Mouse (Mus musculus) stomach, embryonic 15.5 days (tissue): Measurements from ENCODE around the gene Mysm1. TPM values are rescaled to one million over a fixed set of nuclear protein-coding genes. Genes with fewer than 3 reads are reported as not detected.

ENCODE experiments used
- ATAC-seq: fragments of 200-750 bp; cut with Nextera tagmentation; 2 replicates; pipeline ENCODE4 v1.8.0; 2017; ENCODE audit warnings: low read depth, moderate number of reproducible peaks, moderate TSS enrichment; ENCODE audit not compliant: insufficient read depth, low FRiP score
- H3K27ac ChIP-seq: fragments of 300-500 bp; sonication (generic); 2 replicates; pipeline ENCODE4 v1.5.1; 2015; ENCODE audit warnings: mild to moderate bottlenecking, inconsistent platforms
- H3K27me3 ChIP-seq: fragments of 300-500 bp; sonication (generic); replicated peaks from 2 replicates; pipeline ENCODE4 v1.6.1; 2015; ENCODE audit warnings: inconsistent platforms
- H3K36me3 ChIP-seq: fragments of 300-500 bp; sonication (generic); 2 replicates; pipeline ENCODE4 v1.6.1; 2015; ENCODE audit warnings: inconsistent platforms
- H3K4me1 ChIP-seq: fragments of 300-500 bp; sonication (generic); 2 replicates; pipeline ENCODE4 v1.6.1; 2015; ENCODE audit warnings: inconsistent platforms
- H3K4me2 ChIP-seq: fragments of 300-500 bp; sonication (generic); 2 replicates; pipeline ENCODE4 v1.6.1; 2015; ENCODE audit warnings: mild to moderate bottlenecking, inconsistent platforms
- H3K4me3 ChIP-seq: fragments of 300-500 bp; sonication (generic); replicated peaks from 2 replicates; pipeline ENCODE4 v1.5.1; 2015; ENCODE audit warnings: inconsistent platforms
- H3K9ac ChIP-seq: fragments of 300-500 bp; sonication (generic); 2 replicates; pipeline ENCODE4 v1.6.1; 2015; ENCODE audit warnings: inconsistent platforms
- H3K9me3 ChIP-seq: fragments of 300-500 bp; sonication (generic); 2 replicates; pipeline ENCODE4 v1.6.1; 2016; ENCODE audit warnings: inconsistent platforms
- WGBS: fragments of 180-500 bp; shearing (Covaris S2); methylation state at CpG from one replicate; pipeline ENCODE4 v1.1.7; 2015; 5-methylcytosine and 5-hydroxymethylcytosine counted together
- polyA plus RNA-seq: library from polyadenylated mRNA; unstranded; fragments of >200 nt; fragmentation: Nextera tagmentation; extraction: Ambion mirVana; gene quantifications from 2 replicates; pipeline ENCODE4 v1.2.1, GENCODE M21; 2015

The Mysm1 gene
- 30.9 and 31.9 TPM in 2 replicates for polyA plus RNA-seq

DNA sequence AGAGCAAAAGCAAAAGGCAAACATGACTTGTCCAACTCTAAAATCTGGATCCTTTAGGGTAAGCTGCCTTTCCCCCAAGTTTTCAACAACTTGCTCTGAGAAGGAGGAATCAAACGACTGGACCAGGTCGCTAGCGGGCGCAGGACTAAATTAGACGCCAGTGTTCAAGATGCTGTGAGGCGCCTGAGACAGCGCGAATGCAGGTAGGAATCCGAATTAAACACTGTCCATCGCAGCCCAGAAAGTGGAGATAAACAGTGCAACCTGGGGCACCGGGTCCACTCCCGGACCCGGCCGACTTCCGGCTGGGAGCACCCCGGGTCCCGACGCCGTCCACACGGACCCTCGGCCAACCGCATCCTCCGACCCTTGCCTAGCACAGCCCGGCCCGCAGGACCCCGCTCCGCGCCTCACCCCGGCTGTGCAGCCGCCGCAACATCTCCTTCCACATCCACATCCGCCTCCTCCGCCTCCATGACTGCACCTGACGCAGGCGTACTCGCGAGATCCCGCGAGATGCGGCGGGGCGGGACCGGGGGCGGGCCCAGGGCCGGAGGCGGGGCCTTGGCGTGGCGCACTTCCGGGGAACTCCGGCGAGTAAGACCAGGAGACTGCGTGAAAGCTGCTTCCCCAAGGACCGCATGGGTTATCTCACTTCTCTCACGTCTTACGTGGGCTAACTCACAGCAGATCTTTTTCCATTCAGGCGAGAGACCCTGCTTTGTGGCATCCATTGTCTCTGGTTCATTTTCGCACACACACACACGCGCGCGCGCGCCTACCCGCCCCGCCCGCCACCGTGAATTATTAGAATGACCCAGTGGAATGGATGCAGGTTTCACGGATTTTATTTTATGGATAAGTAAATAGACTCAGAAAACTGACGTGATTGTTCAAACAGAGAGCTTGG is at the start of gene Mysm1:
Mysm1 (minus strand) TSS at position 511 of the 910 bp plus-strand sequence.
- Histone ChIP-seq H3K9me3 (no peaks in the 10 kb centered on the region), H3K4me1 (peaks cover 12% of the 10 kb centered on the region), H3K4me3 (peak within 1 kb of the TSS; percentile 80), H3K4me2 (peak within 1 kb of the TSS; percentile 76), H3K9ac (peak within 1 kb of the TSS; percentile 82), H3K27ac (peak within 1 kb of the TSS; percentile 85), H3K27me3 (no peaks in the 10 kb centered on the region), H3K36me3 (0 out of 2 replicates have a peak, but pooled peaks cover 4% of the 10 kb centered on the region)
- under 1% methylated on average over 69 of the region's 69 CpGs for WGBS
- ATAC-seq, result peak; percentile 100

GRCm38 (mm10) chr4:95025847-95026600 is 47.1 kb upstream of the Mysm1 start:
- no peak overlapping the region for H3K9ac ChIP-seq
- H3K9me3 ChIP-seq, result no peaks in the 10 kb centered on the region
- H3K27ac ChIP-seq, result no peak overlapping the region
- 73% methylated on average over 16 of the region's 16 CpGs for WGBS
- H3K27me3 ChIP-seq, result no peaks in the 10 kb centered on the region
- no peak overlapping the region for H3K4me2 ChIP-seq
- H3K4me1 ChIP-seq, result 0 out of 2 replicates have a peak, but pooled peaks cover 4% of the 10 kb centered on the region
- H3K4me3 ChIP-seq, result no peak overlapping the region
- no peaks in the 10 kb centered on the region for H3K36me3 ChIP-seq
- ATAC-seq, result no peak

GRCm38 (mm10) chr4:95023350-95023953 is 44.6 kb upstream of the Mysm1 start:
- H3K27ac ChIP-seq, result no peak overlapping the region
- H3K4me1 ChIP-seq, result 0 out of 2 replicates have a peak, but pooled peaks cover 4% of the 10 kb centered on the region
- no peak overlapping the region for H3K9ac ChIP-seq
- no peak overlapping the region for H3K4me2 ChIP-seq
- no peak for ATAC-seq
- H3K4me3 ChIP-seq, result no peak overlapping the region
- no peaks in the 10 kb centered on the region for H3K27me3 ChIP-seq
- no peaks in the 10 kb centered on the region for H3K9me3 ChIP-seq
- no peaks in the 10 kb centered on the region for H3K36me3 ChIP-seq
- WGBS, result 70% methylated on average over 12 of the region's 12 CpGs

- no peak overlapping the region for H3K9ac ChIP-seq
- H3K36me3 ChIP-seq, result no peaks in the 10 kb centered on the region
- H3K9me3 ChIP-seq, result no peaks in the 10 kb centered on the region
- no peak overlapping the region for H3K27ac ChIP-seq
- no peak overlapping the region for H3K4me3 ChIP-seq
- H3K4me1 ChIP-seq, result 0 out of 2 replicates have a peak, but pooled peaks cover 4% of the 10 kb centered on the region
- peak; percentile 47; the same call in 1 of the 2 replicates for ATAC-seq
- H3K27me3 ChIP-seq, result no peaks in the 10 kb centered on the region
- no peak overlapping the region for H3K4me2 ChIP-seq
- WGBS, result 64% methylated on average over 12 of the region's 12 CpGs
Measured at GRCm38 (mm10) chr4:95021649-95022637, 43.0 kb upstream of the Mysm1 start.

DNA sequence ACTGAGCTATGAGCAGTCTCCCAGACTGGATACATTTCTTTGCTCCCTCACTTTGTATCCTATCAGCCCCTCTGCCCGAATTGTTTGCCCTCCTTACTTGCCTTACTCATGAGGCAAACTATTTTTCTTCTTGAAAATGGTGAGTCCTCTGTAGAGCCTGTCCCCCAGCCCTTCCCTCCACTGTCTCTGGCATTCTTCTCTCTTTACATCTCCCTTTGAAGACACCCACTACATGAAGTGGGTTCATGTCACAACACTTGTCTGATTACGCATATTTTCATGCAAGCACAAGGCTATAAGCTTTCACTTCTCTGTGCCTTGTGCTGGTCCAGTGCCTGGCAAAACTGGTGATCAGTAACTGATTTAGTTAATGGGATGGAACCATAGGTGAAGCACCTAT is 41.3 kb upstream of the Mysm1 start:
- Histone ChIP-seq H3K27me3 (no peaks in the 10 kb centered on the region), H3K9ac (no peak overlapping the region), H3K4me3 (no peak overlapping the region), H3K27ac (no peak overlapping the region), H3K36me3 (no peaks in the 10 kb centered on the region), H3K4me1 (0 out of 2 replicates have a peak, but pooled peaks cover 4% of the 10 kb centered on the region), H3K4me2 (no peak overlapping the region), H3K9me3 (no peaks in the 10 kb centered on the region)
- WGBS, result 89% methylated on average over 2 of the region's 2 CpGs
- no peak for ATAC-seq

DNA sequence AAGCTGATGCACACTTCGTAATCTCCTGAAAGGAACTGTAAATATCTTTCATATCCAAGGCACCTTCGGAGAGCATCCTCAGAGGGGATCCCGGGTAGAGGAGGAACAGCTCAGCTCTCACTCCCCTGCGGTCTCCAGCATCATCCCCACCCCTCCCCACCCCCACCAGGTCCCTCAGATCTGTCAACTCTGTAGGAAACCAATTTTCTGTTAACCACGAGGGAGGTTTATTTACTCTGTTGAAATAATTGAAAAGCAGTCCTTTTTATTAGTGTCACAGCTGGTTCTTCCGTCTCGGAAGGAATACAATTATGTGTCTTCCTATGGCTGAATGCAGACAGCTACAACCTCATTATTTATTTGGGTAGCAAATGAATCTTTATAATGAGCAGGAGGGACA is 39.3 kb upstream of the Mysm1 start:
- ATAC-seq, result no peak
- H3K27me3 ChIP-seq, result no peaks in the 10 kb centered on the region
- H3K36me3 ChIP-seq, result no peaks in the 10 kb centered on the region
- no peak overlapping the region for H3K4me3 ChIP-seq
- H3K4me2 ChIP-seq, result no peak overlapping the region
- H3K4me1 ChIP-seq, result 0 out of 2 replicates have a peak, but pooled peaks cover 2% of the 10 kb centered on the region
- WGBS, result 38% methylated on average over 7 of the region's 7 CpGs
- H3K9me3 ChIP-seq, result no peaks in the 10 kb centered on the region
- no peak overlapping the region for H3K27ac ChIP-seq
- H3K9ac ChIP-seq, result no peak overlapping the region

- Histone ChIP-seq H3K9ac (no peak overlapping the region), H3K4me1 (no peaks in the 10 kb centered on the region), H3K36me3 (no peaks in the 10 kb centered on the region), H3K9me3 (no peaks in the 10 kb centered on the region), H3K27ac (no peak overlapping the region), H3K4me2 (no peak overlapping the region), H3K27me3 (no peaks in the 10 kb centered on the region), H3K4me3 (no peak overlapping the region)
- ATAC-seq, result no peak
- 69% methylated on average over 1 of the region's 1 CpGs for WGBS
Measured at GRCm38 (mm10) chr4:95012706-95013105, 33.8 kb upstream of the Mysm1 start.

- H3K27me3 ChIP-seq, result no peaks in the 10 kb centered on the region
- H3K9ac ChIP-seq, result no peak overlapping the region
- no peak overlapping the region for H3K4me2 ChIP-seq
- no peak for ATAC-seq
- no peaks in the 10 kb centered on the region for H3K9me3 ChIP-seq
- no peak overlapping the region for H3K4me3 ChIP-seq
- no peak overlapping the region for H3K27ac ChIP-seq
- no peaks in the 10 kb centered on the region for H3K4me1 ChIP-seq
- H3K36me3 ChIP-seq, result no peaks in the 10 kb centered on the region
Measured at GRCm38 (mm10) chr4:95012256-95012655, 33.4 kb upstream of the Mysm1 start.

GRCm38 (mm10) chr4:95008175-95009057 is 29.5 kb upstream of the Mysm1 start:
- WGBS, result 40% methylated on average over 13 of the region's 13 CpGs
- no peaks in the 10 kb centered on the region for H3K27me3 ChIP-seq
- no peak overlapping the region for H3K27ac ChIP-seq
- H3K9me3 ChIP-seq, result no peaks in the 10 kb centered on the region
- ATAC-seq, result no peak; the same call in 1 of the 2 replicates
- no peak overlapping the region for H3K9ac ChIP-seq
- no peak overlapping the region for H3K4me3 ChIP-seq
- H3K36me3 ChIP-seq, result no peaks in the 10 kb centered on the region
- no peak overlapping the region for H3K4me2 ChIP-seq
- no peaks in the 10 kb centered on the region for H3K4me1 ChIP-seq

GRCm38 (mm10) chr4:95007759-95008158 is 28.9 kb upstream of the Mysm1 start:
- Histone ChIP-seq H3K9ac (no peak overlapping the region), H3K27me3 (no peaks in the 10 kb centered on the region), H3K4me3 (no peak overlapping the region), H3K4me1 (no peaks in the 10 kb centered on the region), H3K36me3 (no peaks in the 10 kb centered on the region), H3K9me3 (no peaks in the 10 kb centered on the region), H3K27ac (no peak overlapping the region), H3K4me2 (no peak overlapping the region)
- no peak for ATAC-seq
- 60% methylated on average over 8 of the region's 8 CpGs for WGBS
